Mouse (Mus musculus): ENCODE data around the gene Cipc. TPM values are rescaled to one million over a fixed set of nuclear protein-coding genes. Genes with fewer than 3 reads are reported as not detected.

Gene Cipc
- total RNA-seq, 1 experiment from 2014 or later = 25.9 TPM

DNA sequence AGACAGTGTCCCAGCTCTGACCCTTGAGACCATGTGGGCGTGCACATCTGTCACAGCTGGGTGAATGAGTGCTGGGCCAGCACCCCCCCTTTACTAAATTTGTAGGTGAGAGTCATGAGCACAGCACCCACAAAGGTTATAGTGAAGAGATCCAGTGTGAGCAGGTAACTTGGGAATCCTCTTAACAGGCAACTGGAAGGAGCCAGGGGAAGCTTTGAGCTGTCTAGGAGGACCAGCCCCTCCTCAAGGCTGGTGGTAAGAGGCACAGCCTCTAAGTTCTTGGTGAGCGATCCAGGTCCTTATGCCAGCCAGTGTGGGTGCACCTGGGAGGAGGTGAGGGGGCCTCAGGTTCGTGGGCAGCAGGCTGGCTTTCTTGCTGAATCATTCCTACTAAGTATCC, 56.8 kb downstream of the Cipc start:
- ATAC-seq (replicated peaks; ENCODE audit: insufficient number of reproducible peaks, low FRiP score, low TSS enrichment, poor library complexity, severe bottlenecking) = no peak

DNA sequence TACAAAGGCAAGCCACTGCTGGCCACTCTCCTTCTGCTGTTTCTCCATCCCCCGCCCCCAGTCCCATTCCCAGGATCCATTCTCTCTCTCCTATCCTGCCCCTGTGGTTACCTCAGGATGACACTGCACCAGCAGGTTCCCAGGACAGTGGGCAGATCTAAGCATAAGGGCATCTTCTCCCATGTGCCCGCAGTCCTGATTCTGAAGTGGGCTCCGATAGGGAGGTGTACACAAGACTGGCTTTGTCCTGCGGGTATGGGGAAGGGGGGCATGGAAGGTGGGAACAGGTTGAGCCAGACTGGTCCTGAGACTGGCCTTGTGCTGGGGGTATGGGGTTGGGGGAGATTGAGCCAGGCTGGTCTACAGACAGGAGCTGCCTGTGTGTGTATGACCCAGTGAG, 57.8 kb downstream of the Cipc start:
- no peak for ATAC-seq (replicated peaks; ENCODE audit: insufficient number of reproducible peaks, low FRiP score, low TSS enrichment, poor library complexity, severe bottlenecking)

Other genes with a start within 250 kb of the Cipc start
- 1.4 to 2.0 TPM (median 1.6 TPM) in 3 replicates for gene Angel1, start 220.6 kb upstream of the Cipc start, total RNA-seq (2017)
- gene Lrrc74a, start 212.7 kb upstream of the Cipc start, total RNA-seq (2017) = not detected in 3 replicates
- gene Irf2bpl, start 62.2 kb upstream of the Cipc start, total RNA-seq (2017) = 15.1 to 32.7 TPM (median 18.2 TPM) in 3 replicates
- 0.38 TPM in 1 of 3 replicates, not detected in the others for gene Zdhhc22, start 43.4 kb downstream of the Cipc start, total RNA-seq (2017)
- gene Tmem63c, start 74.3 kb downstream of the Cipc start, total RNA-seq (2017) = not detected in 3 replicates
- gene Ngb, start 155.5 kb downstream of the Cipc start, total RNA-seq (2017) = not detected in 3 replicates
- gene Gstz1, start 200.1 kb downstream of the Cipc start, total RNA-seq (2017) = 0.95 to 4.7 TPM (median 4.2 TPM) in 3 replicates
- gene Pomt2, start 200.9 kb downstream of the Cipc start, total RNA-seq (2017) = 2.7 to 5.7 TPM (median 4.5 TPM) in 3 replicates

Data from monocyte, adult 5-6 weeks (primary cell).